Mouse (Mus musculus): Measurements from ENCODE around the gene Cga.
"Not testable (repeated sequence)": the region's sequence is repeated elsewhere in the genome, so short reads cannot be mapped to it uniquely, and the experiment has no call there.

Gene Cga

DNA sequence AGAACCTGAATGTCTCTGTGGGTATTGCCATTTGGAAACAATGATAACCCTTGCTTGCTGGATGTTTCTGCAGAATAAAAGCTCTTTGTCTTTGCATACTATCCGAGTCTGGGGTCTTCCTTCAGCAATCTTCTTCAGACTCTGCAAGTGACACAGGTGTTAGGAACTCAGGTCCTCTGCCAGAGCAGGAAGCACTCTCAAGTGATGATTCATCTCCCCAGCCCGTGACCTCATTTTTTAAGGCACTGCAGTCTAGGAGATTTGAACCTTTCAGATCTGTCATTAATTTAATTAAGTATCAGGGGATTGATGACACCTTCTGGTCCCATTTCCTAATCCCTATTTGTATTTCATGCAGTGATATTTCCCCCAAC, 3.8 kb upstream of the Cga start:
- DNase-seq, result peak in 1 of 2 experiments; percentile 14

DNA sequence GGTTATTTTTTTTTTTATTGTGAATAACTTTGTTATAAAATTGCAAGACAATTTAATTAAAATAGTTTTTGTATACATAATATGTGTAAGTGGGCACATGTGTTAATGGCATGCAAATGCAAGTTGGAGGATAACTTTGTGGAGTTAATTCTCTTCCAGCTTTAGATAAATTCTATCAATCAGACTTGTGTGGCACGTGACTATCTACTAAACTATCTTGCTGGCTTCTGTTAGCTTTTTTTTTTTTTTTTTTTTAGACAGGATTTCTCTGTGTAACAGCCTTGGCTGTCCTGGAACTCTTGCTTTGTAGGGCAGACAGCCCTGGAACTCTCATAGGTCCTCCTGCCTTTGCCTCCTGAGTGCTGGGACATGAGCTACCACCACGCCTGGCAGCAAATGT, 4.9 kb downstream of the Cga start:
- no peak for DNase-seq

DNA sequence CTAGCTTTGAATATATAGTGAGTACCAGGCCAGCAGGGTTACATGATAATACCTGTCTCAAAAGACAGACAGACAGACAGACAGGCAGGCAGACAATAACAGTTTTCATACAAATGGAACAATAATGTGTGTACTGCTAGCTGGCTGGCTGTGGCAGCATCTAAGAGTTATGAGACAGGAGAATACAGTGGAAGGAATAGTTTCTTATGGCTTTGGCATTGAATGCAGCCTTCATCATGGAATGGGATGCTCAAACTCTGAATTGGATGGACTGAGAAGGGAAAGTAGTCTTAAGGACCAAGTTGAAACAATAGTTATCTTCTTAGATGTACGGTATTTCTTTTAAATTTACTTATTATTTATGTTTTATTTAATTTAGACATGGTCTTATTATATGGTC, 5.7 kb downstream of the Cga start:
- DNase-seq, result no peak

DNA sequence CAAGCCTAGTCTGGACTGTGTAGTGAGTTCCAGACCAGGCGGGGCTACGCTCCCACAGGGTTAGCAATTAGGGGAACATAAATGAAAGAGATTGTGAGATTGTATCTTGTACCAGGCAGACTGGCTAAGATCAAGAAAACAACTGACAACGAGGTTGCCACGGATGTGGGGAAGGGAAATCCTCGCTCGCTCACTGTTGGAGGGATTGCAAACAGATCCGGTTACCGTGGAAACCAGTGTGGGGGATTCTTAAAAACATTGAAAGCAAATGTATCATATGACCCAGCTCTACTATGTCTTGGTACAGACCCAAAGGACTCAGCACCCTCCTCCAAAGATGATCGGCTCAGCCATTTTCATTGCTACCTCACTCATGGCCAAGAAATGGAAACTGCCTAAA, 6.6 kb downstream of the Cga start:
- no peak for DNase-seq

DNA sequence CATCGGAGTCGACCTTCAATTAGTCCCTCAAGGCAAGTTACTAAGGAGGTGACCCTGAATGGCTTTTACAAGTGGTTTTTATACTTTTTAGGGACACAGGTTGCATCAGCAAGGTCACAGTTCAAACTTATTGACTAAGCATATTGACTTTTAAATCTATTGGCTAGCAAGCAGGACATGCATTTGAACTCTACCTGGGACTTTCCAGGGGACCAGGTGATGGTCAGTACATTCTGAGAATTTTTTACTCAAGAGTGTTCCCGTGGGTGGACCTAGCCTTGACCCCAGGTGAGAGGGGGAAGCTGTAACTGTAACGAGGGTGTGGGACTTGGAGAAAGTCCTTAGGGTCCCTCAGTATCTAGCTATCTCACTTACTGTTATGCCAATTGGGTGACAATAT, 7.6 kb downstream of the Cga start:
- DNase-seq, result no peak

DNA sequence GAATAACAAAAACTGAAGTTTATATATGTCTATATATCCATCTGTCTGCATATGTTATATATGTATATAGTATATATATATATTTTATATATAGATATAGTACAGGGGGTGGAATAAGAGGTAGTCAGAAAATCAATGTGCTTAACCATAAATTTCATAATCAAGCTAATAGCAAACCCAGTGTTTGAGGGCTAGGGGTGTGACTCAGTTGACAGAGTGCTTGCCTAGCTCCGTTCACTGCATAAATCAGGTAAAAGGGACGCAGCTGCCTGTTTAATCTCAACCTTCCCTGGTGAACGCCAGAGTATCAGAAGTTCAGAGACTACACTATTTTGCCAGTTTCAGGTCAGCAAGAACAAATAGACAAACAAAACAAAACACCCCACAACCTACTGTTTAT, 8.0 kb downstream of the Cga start:
- not testable (repeated sequence) for DNase-seq

DNA sequence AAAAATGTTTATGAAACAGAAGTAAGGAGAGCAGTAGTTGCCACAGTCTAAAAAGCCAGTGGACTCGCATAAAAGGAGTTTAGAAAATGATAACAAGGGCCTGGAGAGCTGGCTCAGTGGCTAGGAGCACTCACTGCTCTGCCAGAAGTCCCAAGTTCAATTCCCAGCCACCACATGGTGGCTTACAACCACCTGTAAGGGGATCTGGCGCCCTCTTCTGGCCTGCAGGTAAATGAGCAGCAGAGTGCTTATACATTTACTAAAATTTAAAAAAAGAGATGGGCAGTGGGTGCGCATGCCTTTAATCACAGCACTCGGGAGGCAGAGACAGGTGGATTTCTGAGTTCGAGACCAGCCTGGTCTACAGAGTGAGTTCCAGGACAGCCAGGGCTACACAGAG, 11.8 kb downstream of the Cga start:
- DNase-seq, result peak; percentile 45 to 48

DNA sequence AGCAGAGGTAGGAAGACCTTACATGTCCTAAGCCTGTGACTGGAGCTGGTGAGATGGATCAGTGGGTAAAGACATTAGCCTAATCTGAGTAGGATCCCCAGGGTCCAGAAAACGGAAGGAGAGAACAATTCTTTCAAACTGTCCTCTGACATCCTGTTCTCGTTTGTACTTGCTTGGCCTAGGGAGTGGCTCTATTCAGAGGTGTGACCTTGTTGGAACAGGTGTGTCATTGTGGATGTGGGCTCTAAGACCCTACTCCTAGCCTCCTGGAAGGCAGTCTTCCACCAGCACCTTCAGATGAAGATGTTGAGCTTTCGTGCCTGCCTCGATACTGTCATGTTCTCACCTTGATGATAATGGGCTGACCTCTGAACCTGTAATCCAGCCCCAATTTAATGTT, 12.6 kb downstream of the Cga start:
- DNase-seq, result no peak

DNA sequence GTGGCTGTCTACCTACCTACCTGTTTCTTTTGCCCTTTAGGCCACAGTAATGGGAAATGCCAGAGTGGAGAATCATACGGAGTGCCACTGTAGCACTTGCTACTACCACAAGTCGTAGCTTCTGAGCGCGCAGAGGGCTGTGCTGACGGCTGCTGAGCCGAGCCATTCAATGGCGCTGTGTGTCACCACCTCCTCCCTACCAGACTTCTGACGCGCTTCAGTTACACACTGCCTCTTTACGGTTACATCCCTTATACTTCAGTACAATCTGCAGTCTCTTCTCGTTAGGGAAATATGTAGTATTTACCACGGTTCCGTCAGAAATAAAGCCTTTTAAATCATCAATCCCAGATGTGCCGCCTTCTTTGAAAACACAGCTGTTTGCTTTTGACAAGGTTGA, 13.4 kb downstream of the Cga start:
- no peak for DNase-seq

DNA sequence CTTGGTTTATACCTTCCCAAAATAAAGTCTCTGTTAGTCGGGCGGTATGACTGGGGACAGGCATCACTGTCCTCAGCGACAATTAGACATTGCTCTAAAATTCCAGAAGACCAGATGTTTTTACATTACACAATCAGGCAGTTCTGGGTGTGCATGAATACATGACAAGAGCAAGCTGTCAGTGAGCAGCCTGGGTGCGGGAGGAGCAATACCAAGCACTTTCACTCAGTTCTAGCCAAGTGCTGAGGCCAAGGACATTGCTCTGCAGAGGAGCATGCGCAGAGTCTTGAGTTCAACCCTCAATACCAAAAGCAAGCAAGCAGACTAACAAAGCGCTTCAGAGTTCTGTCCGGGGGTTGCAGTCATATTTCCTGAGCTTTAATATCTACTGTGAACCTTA, 14.5 kb downstream of the Cga start:
- no peak for DNase-seq

DNA sequence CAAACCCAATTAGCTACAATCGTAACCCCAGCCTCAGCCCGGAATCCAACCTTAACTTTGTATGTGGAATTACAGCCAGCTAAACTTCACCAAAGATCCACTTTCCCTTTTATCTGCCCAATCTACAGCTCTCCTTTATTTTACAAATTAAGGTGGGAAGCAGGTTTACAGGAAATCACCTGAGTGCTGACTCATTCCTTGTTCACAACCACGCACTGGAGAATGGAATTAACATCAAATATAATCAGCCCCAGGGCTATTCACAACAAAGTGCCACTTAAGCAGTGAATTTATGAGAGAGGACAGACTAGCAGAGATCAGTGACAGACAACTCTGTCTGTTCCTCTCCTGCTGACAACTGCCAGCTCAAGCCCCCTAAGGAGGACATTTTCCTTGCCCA, 17.8 kb downstream of the Cga start:
- DNase-seq, result no peak

DNA sequence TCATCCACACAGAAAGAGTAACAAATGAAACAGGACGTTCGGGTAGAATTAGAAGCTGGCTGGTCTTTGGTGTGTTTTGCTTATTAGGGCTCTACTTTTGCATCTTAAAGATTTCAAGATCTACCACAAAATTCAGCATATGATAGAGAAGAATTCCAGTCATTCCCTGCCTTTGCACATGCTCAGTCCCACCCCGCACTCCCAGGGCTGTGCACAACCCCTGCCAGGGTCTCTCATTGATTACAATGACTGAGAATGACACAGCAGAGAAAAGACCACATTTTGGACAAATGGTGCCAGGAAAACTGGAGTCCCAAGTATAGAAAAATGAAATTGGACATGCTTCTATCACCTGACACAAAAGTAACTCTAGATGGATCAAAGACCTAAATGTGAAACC, 18.6 kb downstream of the Cga start:
- no peak for DNase-seq

DNA sequence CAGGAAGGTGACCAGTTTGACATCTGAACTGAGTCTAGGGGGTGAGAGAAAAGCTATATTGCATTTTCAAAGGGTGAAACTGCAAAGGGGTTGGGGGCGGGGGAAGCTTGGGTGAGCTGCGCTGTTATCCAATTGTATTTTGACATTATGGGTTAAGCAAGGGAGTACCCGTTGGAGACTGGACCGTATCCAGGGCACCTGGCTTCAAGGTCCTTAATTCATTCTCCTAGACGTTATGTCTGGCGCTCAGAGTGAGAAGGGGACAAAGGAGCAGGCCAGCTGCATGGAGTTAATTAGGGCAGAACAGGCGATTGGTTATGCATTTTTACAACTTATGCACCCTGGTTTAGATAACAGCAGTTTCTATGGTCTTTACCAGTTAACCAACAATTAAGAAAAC, 23.8 kb downstream of the Cga start:
- DNase-seq, result no peak

DNA sequence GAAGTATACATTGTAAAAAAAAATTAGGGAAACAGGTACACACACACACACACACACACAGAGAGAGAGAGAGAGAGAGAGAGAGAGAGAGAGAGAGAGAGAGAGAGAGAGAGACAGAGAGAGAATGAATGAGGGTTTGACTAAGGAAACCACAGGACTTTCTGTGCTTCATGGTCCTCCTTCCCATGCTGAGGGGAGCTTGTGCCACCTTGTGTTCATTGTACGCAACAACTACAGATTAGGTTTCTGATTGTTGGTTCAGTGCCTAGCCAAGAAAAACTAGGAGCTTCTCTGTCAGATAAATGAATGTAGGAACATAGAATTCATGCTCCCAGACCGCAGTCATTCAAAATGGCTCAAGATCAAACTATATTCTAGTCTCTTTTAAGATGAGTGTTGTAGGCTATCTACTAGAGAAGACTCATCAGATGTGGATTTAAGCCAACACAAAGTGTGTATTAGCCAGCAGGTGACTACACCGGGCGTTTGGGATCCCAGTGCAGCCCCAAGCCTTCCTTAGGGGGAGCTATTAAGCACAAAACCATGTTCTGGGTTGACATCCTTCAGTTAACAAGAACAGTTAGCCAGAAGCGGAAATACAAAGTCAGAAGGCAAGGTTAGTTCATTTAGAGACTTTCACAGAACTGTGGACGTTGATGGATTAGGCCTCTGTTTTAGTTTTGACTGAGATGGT, 28.7 kb downstream of the Cga start:
- DNase-seq, result peak in 1 of 2 experiments; percentile 23

DNA sequence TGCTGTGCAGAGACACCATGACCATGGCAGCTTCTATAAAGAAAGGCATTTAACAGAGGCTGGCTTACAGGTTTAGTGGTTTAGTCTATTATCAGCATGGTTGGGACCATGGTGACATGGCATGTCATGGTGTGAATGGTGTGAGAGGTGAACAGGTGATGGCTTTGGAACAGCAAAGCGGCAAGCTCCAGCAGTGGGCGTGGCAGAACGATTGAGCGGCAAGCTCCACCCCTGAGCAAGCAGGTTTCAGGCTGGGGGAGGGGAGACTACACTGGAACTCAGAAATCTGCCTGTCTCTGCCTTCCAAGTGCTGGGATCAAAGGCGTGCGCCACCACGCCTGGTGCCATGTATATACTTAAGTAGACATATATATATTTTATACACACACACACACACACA, 34.8 kb downstream of the Cga start:
- DNase-seq, result not testable (repeated sequence)

DNA sequence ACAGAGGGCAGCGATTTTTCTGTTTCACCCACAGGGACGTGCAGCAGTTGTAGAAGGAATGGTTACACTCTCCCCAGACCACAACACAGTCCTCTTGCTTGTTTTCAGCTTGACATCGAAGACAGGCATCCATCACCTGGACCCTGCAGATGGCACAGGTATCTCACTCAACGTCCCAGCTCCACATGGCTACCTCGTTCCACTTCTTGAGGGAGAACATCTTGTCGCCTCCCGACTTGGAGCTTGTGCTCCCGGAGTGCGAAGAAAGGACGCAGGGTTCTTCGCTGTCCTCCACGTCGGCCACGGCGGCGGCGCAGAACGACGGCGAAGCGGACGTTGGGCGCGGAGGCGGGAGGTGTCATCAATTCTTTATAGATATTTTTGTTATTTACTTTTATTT, 47.5 kb downstream of the Cga start:
- no peak for DNase-seq

DNA sequence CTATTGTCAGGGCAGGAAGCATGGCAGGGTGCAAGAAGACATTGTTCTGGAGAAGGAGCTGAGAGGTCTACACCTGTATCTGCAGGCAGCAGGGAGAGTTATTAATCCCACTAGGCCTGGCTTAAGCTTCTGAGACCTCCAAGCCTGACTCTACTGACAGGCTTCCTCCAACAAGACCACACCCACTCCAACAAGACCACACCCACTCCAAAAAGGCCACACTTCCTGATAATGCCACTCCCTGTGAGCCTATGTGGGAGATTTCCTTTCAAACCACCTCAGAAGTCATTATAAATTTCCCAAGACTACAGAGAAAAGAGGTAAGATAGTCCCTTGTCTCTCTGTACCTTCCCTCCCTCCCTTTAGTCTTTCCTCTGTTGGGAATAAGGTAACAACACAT, 53.6 kb downstream of the Cga start:
- no peak for DNase-seq

DNA sequence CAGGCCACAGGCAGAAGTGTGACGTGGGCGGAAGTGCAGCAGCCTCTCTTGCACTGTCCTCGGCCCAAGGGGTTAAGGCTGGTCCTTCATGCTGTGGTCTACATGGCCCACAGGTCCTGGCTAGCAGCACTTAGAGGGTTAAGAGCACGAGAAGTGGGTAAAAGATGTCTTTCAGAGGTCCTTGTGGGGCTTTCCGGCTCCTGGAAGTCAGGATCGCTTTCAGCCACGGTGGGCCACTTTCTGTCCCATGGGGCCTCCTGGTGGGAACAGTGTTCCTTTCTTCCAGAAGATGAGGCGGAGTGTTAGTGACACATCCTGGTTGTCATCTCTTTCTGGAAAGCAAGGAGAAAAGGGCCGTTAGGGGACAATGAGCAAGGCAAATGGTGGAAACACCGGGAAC, 60.1 kb downstream of the Cga start:
- DNase-seq, result no peak
